Mouse (Mus musculus) bone marrow, adult 2 months (tissue): ENCODE results near the gene Uaca.

Experiments
- CTCF ChIP-seq: fragments of 200-500 bp; IDR thresholded peaks from 2 replicates; pipeline ENCODE4 v1.5.1; 2011; ENCODE audit warnings: low read length, control low read depth; ENCODE audit not compliant: control insufficient read depth, insufficient read depth
- POLR2A ChIP-seq: fragments of 200-500 bp; IDR thresholded peaks from 2 replicates; pipeline ENCODE4 v1.6.1; 2011; ENCODE audit warnings: low read depth, mild to moderate bottlenecking, control low read depth, low read length, borderline replicate concordance; ENCODE audit not compliant: control insufficient read depth

- TF ChIP-seq POLR2A = no peak
- TF ChIP-seq CTCF = no peak
These were observed 81.7 kb downstream of the Uaca start for GRCm38 (mm10) chr9:60876085-60876484.
